Mouse (Mus musculus): Measurements from ENCODE around the gene Cyp2c23. TPM values are rescaled to one million over a fixed set of nuclear protein-coding genes. Genes with fewer than 3 reads are reported as not detected.
A peak's percentile ranks its signal among the peaks of the same experiment; 100 is the strongest.

Cyp2c23 gene
- polyA plus RNA-seq, 1 experiment from 2014 or later: 0.20 TPM

GRCm38 (mm10) chr19:43998101-43998500, 30.9 kb downstream of the Cyp2c23 start:
- no peak for ATAC-seq (replicated peaks; ENCODE audit: insufficient number of reproducible peaks, low FRiP score, low TSS enrichment)
- no peak overlapping the region for H3K4me3 ChIP-seq (ENCODE audit: low read depth, low read length)
- no peaks in the 10 kb centered on the region for H3K9me3 ChIP-seq (replicated peaks; ENCODE audit: control insufficient read depth, low read length)
- H3K36me3 ChIP-seq (ENCODE audit: control insufficient read depth, insufficient read depth, low read length): no peaks in the 10 kb centered on the region
- WGBS (ENCODE audit: insufficient replicate concordance): 82% methylated on average over 10 of the region's 10 CpGs
- no peak overlapping the region for H3K27ac ChIP-seq (ENCODE audit: low read depth, low read length)
- H3K27me3 ChIP-seq (ENCODE audit: control insufficient read depth, insufficient read depth, low read length): no peaks in the 10 kb centered on the region
- H3K4me2 ChIP-seq: no peak overlapping the region
- H3K9ac ChIP-seq (ENCODE audit: low read depth, low read length): no peak overlapping the region
- peaks cover 3% of the 10 kb centered on the region; the same call in 1 of the 2 replicates for H3K4me1 ChIP-seq (ENCODE audit: control insufficient read depth, insufficient read depth, low read length)

GRCm38 (mm10) chr19:43995427-43995826, 33.6 kb downstream of the Cyp2c23 start:
- Histone ChIP-seq H3K9ac (ENCODE audit: low read depth, low read length) (no peak overlapping the region), H3K36me3 (ENCODE audit: control insufficient read depth, insufficient read depth, low read length) (no peaks in the 10 kb centered on the region), H3K4me1 (ENCODE audit: control insufficient read depth, insufficient read depth, low read length) (peaks cover 5% of the 10 kb centered on the region; the same call in 1 of the 2 replicates), H3K4me2 (no peak overlapping the region), H3K9me3 (replicated peaks; ENCODE audit: control insufficient read depth, low read length) (no peaks in the 10 kb centered on the region), H3K27ac (ENCODE audit: low read depth, low read length) (no peak overlapping the region), H3K4me3 (ENCODE audit: low read depth, low read length) (no peak overlapping the region), H3K27me3 (ENCODE audit: control insufficient read depth, insufficient read depth, low read length) (no peaks in the 10 kb centered on the region)
- 37% methylated on average over 7 of the region's 7 CpGs for WGBS (ENCODE audit: insufficient replicate concordance)
- no peak; the same call in 1 of the 2 replicates for ATAC-seq (replicated peaks; ENCODE audit: insufficient number of reproducible peaks, low FRiP score, low TSS enrichment)

- WGBS (ENCODE audit: insufficient replicate concordance): 58% methylated on average over 4 of the region's 4 CpGs
- no peak for ATAC-seq (replicated peaks; ENCODE audit: insufficient number of reproducible peaks, low FRiP score, low TSS enrichment)
- Histone ChIP-seq H3K27ac (ENCODE audit: low read depth, low read length) (no peak overlapping the region), H3K4me1 (ENCODE audit: control insufficient read depth, insufficient read depth, low read length) (peaks cover 5% of the 10 kb centered on the region; the same call in 1 of the 2 replicates), H3K4me2 (no peak overlapping the region), H3K27me3 (ENCODE audit: control insufficient read depth, insufficient read depth, low read length) (no peaks in the 10 kb centered on the region; the same call in 1 of the 2 replicates), H3K4me3 (ENCODE audit: low read depth, low read length) (no peak overlapping the region), H3K36me3 (ENCODE audit: control insufficient read depth, insufficient read depth, low read length) (no peaks in the 10 kb centered on the region), H3K9me3 (replicated peaks; ENCODE audit: control insufficient read depth, low read length) (no peaks in the 10 kb centered on the region), H3K9ac (ENCODE audit: low read depth, low read length) (no peak overlapping the region)
Measured at GRCm38 (mm10) chr19:43992464-43992863, 36.5 kb downstream of the Cyp2c23 start.

- H3K4me3 ChIP-seq (ENCODE audit: low read depth, low read length): no peak overlapping the region
- H3K9ac ChIP-seq (ENCODE audit: low read depth, low read length): no peak overlapping the region
- no peak overlapping the region for H3K27ac ChIP-seq (ENCODE audit: low read depth, low read length)
- H3K4me2 ChIP-seq: no peak overlapping the region
- H3K4me1 ChIP-seq (ENCODE audit: control insufficient read depth, insufficient read depth, low read length): 0 out of 2 replicates have a peak, but pooled peaks cover 2% of the 10 kb centered on the region
- H3K9me3 ChIP-seq (replicated peaks; ENCODE audit: control insufficient read depth, low read length): no peaks in the 10 kb centered on the region
- WGBS (ENCODE audit: insufficient replicate concordance): 70% methylated on average over 8 of the region's 8 CpGs
- H3K36me3 ChIP-seq (ENCODE audit: control insufficient read depth, insufficient read depth, low read length): no peaks in the 10 kb centered on the region
- peaks cover 7% of the 10 kb centered on the region for H3K27me3 ChIP-seq (ENCODE audit: control insufficient read depth, insufficient read depth, low read length)
- no peak for ATAC-seq (replicated peaks; ENCODE audit: insufficient number of reproducible peaks, low FRiP score, low TSS enrichment)
Measured at GRCm38 (mm10) chr19:43990362-43990761, 38.6 kb downstream of the Cyp2c23 start.

GRCm38 (mm10) chr19:43986069-43986794, 42.8 kb downstream of the Cyp2c23 start, which contains the start of gene Cpn1:
Gene Cpn1, minus strand, starts transcription at chr19:43986556.
- Histone ChIP-seq H3K4me1 (ENCODE audit: control insufficient read depth, insufficient read depth, low read length) (no peaks in the 10 kb centered on the region), H3K4me2 (peak within 1 kb of the TSS; percentile 51), H3K36me3 (ENCODE audit: control insufficient read depth, insufficient read depth, low read length) (no peaks in the 10 kb centered on the region), H3K4me3 (ENCODE audit: low read depth, low read length) (0 out of 2 replicates have a peak within 1 kb of the TSS, but pooled peaks have one; percentile 13), H3K27ac (ENCODE audit: low read depth, low read length) (no peak within 1 kb of the TSS), H3K9me3 (replicated peaks; ENCODE audit: control insufficient read depth, low read length) (no peaks in the 10 kb centered on the region), H3K27me3 (ENCODE audit: control insufficient read depth, insufficient read depth, low read length) (peaks cover 9% of the 10 kb centered on the region), H3K9ac (ENCODE audit: low read depth, low read length) (no peak within 1 kb of the TSS)
- ATAC-seq (replicated peaks; ENCODE audit: insufficient number of reproducible peaks, low FRiP score, low TSS enrichment): no peak
- 22% methylated on average over 30 of the region's 30 CpGs for WGBS (ENCODE audit: insufficient replicate concordance)

- no peak overlapping the region for H3K9ac ChIP-seq (ENCODE audit: low read depth, low read length)
- no peak overlapping the region for H3K4me2 ChIP-seq
- no peak overlapping the region for H3K4me3 ChIP-seq (ENCODE audit: low read depth, low read length)
- no peaks in the 10 kb centered on the region for H3K36me3 ChIP-seq (ENCODE audit: control insufficient read depth, insufficient read depth, low read length)
- no peaks in the 10 kb centered on the region for H3K9me3 ChIP-seq (replicated peaks; ENCODE audit: control insufficient read depth, low read length)
- no peak for ATAC-seq (replicated peaks; ENCODE audit: insufficient number of reproducible peaks, low FRiP score, low TSS enrichment)
- peaks cover 9% of the 10 kb centered on the region for H3K27me3 ChIP-seq (ENCODE audit: control insufficient read depth, insufficient read depth, low read length)
- no peaks in the 10 kb centered on the region for H3K4me1 ChIP-seq (ENCODE audit: control insufficient read depth, insufficient read depth, low read length)
- no peak overlapping the region for H3K27ac ChIP-seq (ENCODE audit: low read depth, low read length)
- WGBS (ENCODE audit: insufficient replicate concordance): 75% methylated on average over 5 of the region's 5 CpGs
Measured at GRCm38 (mm10) chr19:43981992-43982391, 47.0 kb downstream of the Cyp2c23 start.

GRCm38 (mm10) chr19:43980711-43981110, 48.3 kb downstream of the Cyp2c23 start:
- H3K9ac ChIP-seq (ENCODE audit: low read depth, low read length): no peak overlapping the region
- H3K9me3 ChIP-seq (replicated peaks; ENCODE audit: control insufficient read depth, low read length): no peaks in the 10 kb centered on the region
- H3K4me3 ChIP-seq (ENCODE audit: low read depth, low read length): no peak overlapping the region
- no peak overlapping the region for H3K4me2 ChIP-seq
- WGBS (ENCODE audit: insufficient replicate concordance): 87% methylated on average over 17 of the region's 17 CpGs
- no peak overlapping the region for H3K27ac ChIP-seq (ENCODE audit: low read depth, low read length)
- no peak for ATAC-seq (replicated peaks; ENCODE audit: insufficient number of reproducible peaks, low FRiP score, low TSS enrichment)
- no peaks in the 10 kb centered on the region for H3K4me1 ChIP-seq (ENCODE audit: control insufficient read depth, insufficient read depth, low read length)
- H3K36me3 ChIP-seq (ENCODE audit: control insufficient read depth, insufficient read depth, low read length): no peaks in the 10 kb centered on the region
- peaks cover 3% of the 10 kb centered on the region; the same call in 1 of the 2 replicates for H3K27me3 ChIP-seq (ENCODE audit: control insufficient read depth, insufficient read depth, low read length)

- no peak overlapping the region for H3K4me2 ChIP-seq
- ATAC-seq (replicated peaks; ENCODE audit: insufficient number of reproducible peaks, low FRiP score, low TSS enrichment): no peak
- H3K4me3 ChIP-seq (ENCODE audit: low read depth, low read length): no peak overlapping the region
- WGBS (ENCODE audit: insufficient replicate concordance): 72% methylated on average over 3 of the region's 3 CpGs
- H3K9me3 ChIP-seq (replicated peaks; ENCODE audit: control insufficient read depth, low read length): no peaks in the 10 kb centered on the region
- H3K9ac ChIP-seq (ENCODE audit: low read depth, low read length): no peak overlapping the region
- H3K4me1 ChIP-seq (ENCODE audit: control insufficient read depth, insufficient read depth, low read length): no peaks in the 10 kb centered on the region
- no peak overlapping the region for H3K27ac ChIP-seq (ENCODE audit: low read depth, low read length)
- no peaks in the 10 kb centered on the region for H3K27me3 ChIP-seq (ENCODE audit: control insufficient read depth, insufficient read depth, low read length)
- no peaks in the 10 kb centered on the region for H3K36me3 ChIP-seq (ENCODE audit: control insufficient read depth, insufficient read depth, low read length)
Measured at GRCm38 (mm10) chr19:43977799-43978198, 51.2 kb downstream of the Cyp2c23 start.

GRCm38 (mm10) chr19:43976661-43977060, 52.3 kb downstream of the Cyp2c23 start:
- H3K9ac ChIP-seq (ENCODE audit: low read depth, low read length): no peak overlapping the region
- no peak overlapping the region for H3K4me2 ChIP-seq
- no peaks in the 10 kb centered on the region for H3K27me3 ChIP-seq (ENCODE audit: control insufficient read depth, insufficient read depth, low read length)
- no peaks in the 10 kb centered on the region for H3K4me1 ChIP-seq (ENCODE audit: control insufficient read depth, insufficient read depth, low read length)
- no peak overlapping the region for H3K4me3 ChIP-seq (ENCODE audit: low read depth, low read length)
- ATAC-seq (replicated peaks; ENCODE audit: insufficient number of reproducible peaks, low FRiP score, low TSS enrichment): no peak
- H3K27ac ChIP-seq (ENCODE audit: low read depth, low read length): no peak overlapping the region
- no peaks in the 10 kb centered on the region for H3K9me3 ChIP-seq (replicated peaks; ENCODE audit: control insufficient read depth, low read length)
- H3K36me3 ChIP-seq (ENCODE audit: control insufficient read depth, insufficient read depth, low read length): no peaks in the 10 kb centered on the region
- WGBS (ENCODE audit: insufficient replicate concordance): 44% methylated on average over 6 of the region's 6 CpGs
